Mouse (Mus musculus) forebrain, embryonic 13.5 days (tissue): ENCODE measurements at regions not wholly inside any gene's neighbourhood (a gene's known extent, or its start where the extent isn't known, plus 50 kb on each side); places are given as distances from the start of the nearest gene placed in this dataset.

Experiments
- ATAC-seq: fragments of 200-750 bp; cut with Nextera tagmentation; 2 replicates; pipeline ENCODE4 v1.8.0; 2017
- H3K27ac ChIP-seq: fragments of 300-500 bp; sonication (generic); 2 replicates; pipeline ENCODE4 v1.5.1; 2015; ENCODE audit warnings: inconsistent platforms, mild to moderate bottlenecking, moderate library complexity
- H3K27me3 ChIP-seq: fragments of 300-500 bp; sonication (generic); 2 replicates; pipeline ENCODE4 v1.6.1; 2015; ENCODE audit warnings: mild to moderate bottlenecking, inconsistent platforms
- H3K36me3 ChIP-seq: fragments of 300-500 bp; sonication (generic); 2 replicates; pipeline ENCODE4 v1.6.1; 2015; ENCODE audit warnings: mild to moderate bottlenecking, inconsistent platforms; ENCODE audit not compliant: poor library complexity, severe bottlenecking
- H3K4me1 ChIP-seq: fragments of 300-500 bp; sonication (generic); 2 replicates; pipeline ENCODE4 v1.6.1; 2015; ENCODE audit warnings: inconsistent platforms
- H3K4me2 ChIP-seq: fragments of 300-500 bp; sonication (generic); 2 replicates; pipeline ENCODE4 v1.6.1; 2015; ENCODE audit warnings: inconsistent platforms, mild to moderate bottlenecking, moderate library complexity
- H3K4me3 ChIP-seq: fragments of 300-500 bp; sonication (generic); 2 replicates; pipeline ENCODE4 v1.5.1; 2015; ENCODE audit warnings: mild to moderate bottlenecking, inconsistent platforms
- H3K9ac ChIP-seq: fragments of 300-500 bp; sonication (generic); 2 replicates; pipeline ENCODE4 v1.6.1; 2015; ENCODE audit warnings: mild to moderate bottlenecking, inconsistent platforms
- H3K9me3 ChIP-seq: fragments of 300-500 bp; sonication (generic); replicated peaks from 2 replicates; pipeline ENCODE4 v1.6.1; 2016; ENCODE audit warnings: inconsistent platforms
- WGBS: fragments of 180-500 bp; shearing (Covaris S2); methylation state at CpG from one replicate; pipeline ENCODE4 v1.1.7; 2015; 5-methylcytosine and 5-hydroxymethylcytosine counted together

GRCm38 (mm10) chr14:21932771-21933170 lies 56.6 kb downstream of the Zfp503 start:
- Histone ChIP-seq H3K27ac (no peak overlapping the region), H3K27me3 (no peaks in the 10 kb centered on the region), H3K36me3 (no peaks in the 10 kb centered on the region), H3K4me2 (no peak overlapping the region), H3K9ac (no peak overlapping the region), H3K4me3 (no peak overlapping the region), H3K9me3 (no peaks in the 10 kb centered on the region), H3K4me1 (no peaks in the 10 kb centered on the region)
- WGBS = 79% methylated on average over 2 of the region's 2 CpGs
- ATAC-seq = no peak

GRCm38 (mm10) chr14:21931944-21932343 lies 57.5 kb downstream of the Zfp503 start:
- H3K9me3 ChIP-seq = no peaks in the 10 kb centered on the region
- no peak overlapping the region for H3K27ac ChIP-seq
- H3K27me3 ChIP-seq = no peaks in the 10 kb centered on the region
- WGBS = 65% methylated on average over 7 of the region's 7 CpGs
- H3K4me1 ChIP-seq = no peaks in the 10 kb centered on the region
- no peak overlapping the region for H3K9ac ChIP-seq
- H3K4me3 ChIP-seq = no peak overlapping the region
- no peaks in the 10 kb centered on the region for H3K36me3 ChIP-seq
- H3K4me2 ChIP-seq = no peak overlapping the region
- no peak for ATAC-seq

GRCm38 (mm10) chr14:21929048-21929447 lies 60.4 kb downstream of the Zfp503 start:
- Histone ChIP-seq H3K9ac (no peak overlapping the region), H3K4me1 (no peaks in the 10 kb centered on the region), H3K27ac (no peak overlapping the region), H3K36me3 (no peaks in the 10 kb centered on the region), H3K27me3 (no peaks in the 10 kb centered on the region), H3K4me2 (no peak overlapping the region), H3K4me3 (no peak overlapping the region), H3K9me3 (no peaks in the 10 kb centered on the region)
- 80% methylated on average over 5 of the region's 5 CpGs for WGBS
- ATAC-seq = no peak

GRCm38 (mm10) chr14:21916671-21917070 lies 67.9 kb upstream of the Comtd1 start:
- Histone ChIP-seq H3K9me3 (peaks cover 3% of the 10 kb centered on the region; the same call in 1 of the 2 replicates), H3K36me3 (no peaks in the 10 kb centered on the region), H3K4me1 (no peaks in the 10 kb centered on the region), H3K27ac (no peak overlapping the region), H3K27me3 (no peaks in the 10 kb centered on the region), H3K9ac (no peak overlapping the region), H3K4me3 (no peak overlapping the region), H3K4me2 (no peak overlapping the region)
- ATAC-seq = no peak
- WGBS = 89% methylated on average over 3 of the region's 3 CpGs

GRCm38 (mm10) chr14:21904498-21905395 lies 56.0 kb upstream of the Comtd1 start:
- no peak overlapping the region for H3K4me2 ChIP-seq
- no peaks in the 10 kb centered on the region for H3K27me3 ChIP-seq
- no peak overlapping the region for H3K4me3 ChIP-seq
- WGBS = 72% methylated on average over 18 of the region's 18 CpGs
- ATAC-seq = peak; percentile 61; the same call in 1 of the 2 replicates
- H3K27ac ChIP-seq = no peak overlapping the region; the same call in 1 of the 2 replicates
- H3K9me3 ChIP-seq = no peaks in the 10 kb centered on the region
- H3K36me3 ChIP-seq = no peaks in the 10 kb centered on the region
- peaks cover 16% of the 10 kb centered on the region for H3K4me1 ChIP-seq
- no peak overlapping the region for H3K9ac ChIP-seq

GRCm38 (mm10) chr14:21903562-21904497 lies 55.1 kb upstream of the Comtd1 start:
- no peak overlapping the region for H3K4me3 ChIP-seq
- H3K4me1 ChIP-seq = peaks cover 16% of the 10 kb centered on the region
- H3K9me3 ChIP-seq = no peaks in the 10 kb centered on the region
- no peaks in the 10 kb centered on the region for H3K36me3 ChIP-seq
- 47% methylated on average over 23 of the region's 23 CpGs for WGBS
- ATAC-seq = peak; percentile 27; the same call in 1 of the 2 replicates
- peak overlapping the region; percentile 19 for H3K4me2 ChIP-seq
- no peaks in the 10 kb centered on the region for H3K27me3 ChIP-seq
- H3K27ac ChIP-seq = peak overlapping the region; percentile 48
- H3K9ac ChIP-seq = no peak overlapping the region

- no peaks in the 10 kb centered on the region for H3K27me3 ChIP-seq
- no peak overlapping the region for H3K27ac ChIP-seq
- H3K9me3 ChIP-seq = no peaks in the 10 kb centered on the region
- no peaks in the 10 kb centered on the region for H3K36me3 ChIP-seq
- 81% methylated on average over 1 of the region's 1 CpGs for WGBS
- ATAC-seq = no peak
- H3K4me2 ChIP-seq = no peak overlapping the region
- H3K4me3 ChIP-seq = no peak overlapping the region
- H3K9ac ChIP-seq = no peak overlapping the region
- peaks cover 16% of the 10 kb centered on the region for H3K4me1 ChIP-seq
Observed at GRCm38 (mm10) chr14:21902856-21903255, 54.1 kb upstream of the Comtd1 start.

- H3K36me3 ChIP-seq = no peaks in the 10 kb centered on the region
- 91% methylated on average over 3 of the region's 3 CpGs for WGBS
- no peak overlapping the region for H3K4me2 ChIP-seq
- no peaks in the 10 kb centered on the region for H3K9me3 ChIP-seq
- peaks cover 16% of the 10 kb centered on the region for H3K4me1 ChIP-seq
- H3K9ac ChIP-seq = no peak overlapping the region
- H3K4me3 ChIP-seq = no peak overlapping the region
- no peak for ATAC-seq
- H3K27ac ChIP-seq = no peak overlapping the region
- no peaks in the 10 kb centered on the region for H3K27me3 ChIP-seq
Observed at GRCm38 (mm10) chr14:21902456-21902855, 53.7 kb upstream of the Comtd1 start.

- Histone ChIP-seq H3K27ac (no peak overlapping the region), H3K36me3 (no peaks in the 10 kb centered on the region), H3K9ac (no peak overlapping the region), H3K4me2 (no peak overlapping the region), H3K9me3 (no peaks in the 10 kb centered on the region), H3K4me3 (no peak overlapping the region), H3K4me1 (peaks cover 16% of the 10 kb centered on the region), H3K27me3 (no peaks in the 10 kb centered on the region)
- WGBS = 73% methylated on average over 2 of the region's 2 CpGs
- ATAC-seq = no peak
Observed at GRCm38 (mm10) chr14:21900951-21901350, 52.2 kb upstream of the Comtd1 start.

- H3K4me2 ChIP-seq = no peak overlapping the region
- H3K4me3 ChIP-seq = no peak overlapping the region
- no peaks in the 10 kb centered on the region for H3K9me3 ChIP-seq
- H3K27me3 ChIP-seq = no peaks in the 10 kb centered on the region
- peaks cover 16% of the 10 kb centered on the region for H3K4me1 ChIP-seq
- H3K9ac ChIP-seq = no peak overlapping the region
- 11% methylated on average over 1 of the region's 1 CpGs for WGBS
- H3K27ac ChIP-seq = no peak overlapping the region
- H3K36me3 ChIP-seq = no peaks in the 10 kb centered on the region
- no peak for ATAC-seq
Observed at GRCm38 (mm10) chr14:21900516-21900915, 51.7 kb upstream of the Comtd1 start.
